ENCODE assay signal across 8 mouse cellular contexts in genomic region chr3:52843998-52844397, GRCm38 (mm10).
A peak's percentile ranks its signal among the peaks of the same experiment; 100 is the strongest.
DNase-seq lines count a peak whose midpoint lies in the region; TF ChIP-seq lines count a peak whose summit lies in the region.

No protein-coding gene starts in this region.

- H3K27ac ChIP-seq in gastrocnemius, adult 2 months: peak overlapping the region; percentile 74

- peak; percentile 91 for TF ChIP-seq CTCF in gastrocnemius, adult 2 months (IDR thresholded peaks at IDR 0.05)

- DNase-seq in CD4-positive, CD25-positive, alpha-beta regulatory T cell, adult 2 months (ENCODE audit: low read depth, low spot score): peak; percentile 94
- DNase-seq in MN1 (ENCODE audit: low spot score): peak; percentile 12
- peak; percentile 67 to 78 for DNase-seq in cerebellum, adult 18-20 months
- peak; percentile 90 for DNase-seq in gastrocnemius, adult 2 months
- DNase-seq in layer of hippocampus, adult 18-20 months (ENCODE audit: low spot score in 2 of 2): peak; percentile 62 to 82
- peak; percentile 93 for DNase-seq in lung, postnatal 10 days
- DNase-seq in right cerebral cortex, postnatal 25 days: peak; percentile 52
- peak; percentile 72 to 84 for DNase-seq in urinary bladder, postnatal 36 days (ENCODE audit: low spot score in 2 of 2)

- H3K4me3 ChIP-seq in gastrocnemius, adult 2 months: peak overlapping the region; percentile 67

- intact Hi-C loops in gastrocnemius, adult 2 months (cut with DNase I): loop anchor here (2.0 to 10.0 kb wide), 3 partner anchors 87 to 581 kb away; no protein-coding TSS in a partner anchor

Comparison
In these comparisons a context has a peak if more than half of its experiments do, and no peak if none do; other contexts are left out.
1. Peak in every context shown above with its lines: DNase-seq, H3K4me3 ChIP-seq and H3K27ac ChIP-seq.
2. DNase-seq: peak in every context shown above with its lines; median percentile 94 in CD4-positive, CD25-positive, alpha-beta regulatory T cell, adult 2 months; 93 in lung, postnatal 10 days; 90 in gastrocnemius, adult 2 months; 78 in urinary bladder, postnatal 36 days; 72 in cerebellum, adult 18-20 months; 72 in layer of hippocampus, adult 18-20 months; 52 in right cerebral cortex, postnatal 25 days; 12 in MN1.